Mouse (Mus musculus): Measurements from ENCODE around the gene Slc27a4. TPM values are rescaled to one million over a fixed set of nuclear protein-coding genes. Genes with fewer than 3 reads are reported as not detected.

Gene Slc27a4
- polyA plus RNA-seq, 1 experiment from 2014 or later, result 16.5 TPM

- Histone ChIP-seq H3K9me3 (ENCODE audit: low read length) (peaks cover 3% of the 10 kb centered on the region; the same call in 1 of the 2 replicates), H3K4me1 (ENCODE audit: insufficient read depth, low read length) (peaks cover 13% of the 10 kb centered on the region), H3K4me3 (ENCODE audit: low read length) (no peak overlapping the region), H3K27me3 (ENCODE audit: insufficient read depth, low read length) (no peaks in the 10 kb centered on the region), H3K9ac (replicated peaks; ENCODE audit: low read length) (no peak overlapping the region), H3K36me3 (ENCODE audit: insufficient read depth, low read length) (peaks cover 61% of the 10 kb centered on the region), H3K4me2 (replicated peaks; ENCODE audit: low read depth, low read length) (no peak overlapping the region), H3K27ac (ENCODE audit: low read length) (no peak overlapping the region)
- WGBS, result 72% methylated on average over 4 of the region's 4 CpGs
- ATAC-seq (ENCODE audit: low FRiP score, low TSS enrichment), result no peak
Observed at GRCm38 (mm10) chr2:29784290-29784689, 18.1 kb upstream of the Slc27a4 start.

DNA sequence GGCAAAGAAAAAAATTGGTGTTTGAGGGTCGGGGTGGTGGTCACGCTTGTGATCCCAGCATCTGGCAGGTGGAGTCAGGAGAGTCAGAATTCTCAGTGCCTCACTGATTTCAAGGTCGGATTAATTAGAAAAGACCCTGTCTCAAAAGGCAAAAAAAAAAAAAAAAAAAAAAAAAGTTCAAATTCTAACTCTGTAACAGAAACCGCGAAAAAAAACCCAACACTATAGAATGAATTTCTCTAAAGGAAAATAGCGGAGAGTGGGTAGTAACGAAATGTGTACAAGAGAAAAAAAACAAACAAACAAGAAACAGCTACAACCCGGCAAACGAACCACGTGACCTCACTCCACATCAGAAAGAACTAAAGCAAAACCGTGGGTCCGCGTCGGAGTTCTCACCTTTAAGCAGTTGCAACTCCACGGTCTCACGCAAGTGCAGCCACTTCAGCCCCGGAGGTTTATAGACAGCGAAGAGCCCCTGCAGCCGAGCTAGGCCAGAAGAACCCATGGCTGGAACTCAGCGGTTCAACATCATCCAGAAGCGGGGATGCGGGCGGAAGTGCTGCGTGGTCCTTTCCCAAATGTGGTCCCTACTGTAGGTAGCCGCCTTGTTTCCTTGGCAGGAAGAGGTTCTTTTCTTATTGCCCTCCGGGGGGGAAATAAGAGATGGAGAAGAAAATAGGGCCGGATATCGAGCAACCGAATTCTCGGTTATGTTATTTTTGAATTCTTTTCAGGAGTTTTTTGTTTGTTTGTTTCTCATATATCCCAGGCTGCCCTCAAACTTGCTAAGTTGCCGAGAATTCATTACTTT lies 15.1 kb upstream of the Slc27a4 start, which contains the start of gene Coq4:
Coq4 (plus strand) TSS at position 390 of the 814 bp plus-strand sequence.
- peak within 1 kb of the TSS; percentile 82 for H3K27ac ChIP-seq (ENCODE audit: low read length)
- H3K36me3 ChIP-seq (ENCODE audit: insufficient read depth, low read length), result peaks cover 50% of the 10 kb centered on the region
- peak within 1 kb of the TSS; percentile 88 for H3K9ac ChIP-seq (replicated peaks; ENCODE audit: low read length)
- no peaks in the 10 kb centered on the region for H3K9me3 ChIP-seq (ENCODE audit: low read length)
- ATAC-seq (ENCODE audit: low FRiP score, low TSS enrichment), result peak; percentile 92
- peaks cover 13% of the 10 kb centered on the region for H3K4me1 ChIP-seq (ENCODE audit: insufficient read depth, low read length)
- H3K27me3 ChIP-seq (ENCODE audit: insufficient read depth, low read length), result no peaks in the 10 kb centered on the region
- peak within 1 kb of the TSS; percentile 93 for H3K4me3 ChIP-seq (ENCODE audit: low read length)
- 2% methylated on average over 31 of the region's 31 CpGs for WGBS
- H3K4me2 ChIP-seq (replicated peaks; ENCODE audit: low read depth, low read length), result peak within 1 kb of the TSS; percentile 79

GRCm38 (mm10) chr2:29787937-29788681 lies 14.3 kb upstream of the Slc27a4 start, which contains the start of gene Trub2:
Gene Trub2 (minus strand): TSS chr2:29788502.
- no peaks in the 10 kb centered on the region for H3K9me3 ChIP-seq (ENCODE audit: low read length)
- peak within 1 kb of the TSS; percentile 82 for H3K27ac ChIP-seq (ENCODE audit: low read length)
- peak; percentile 90 for ATAC-seq (ENCODE audit: low FRiP score, low TSS enrichment)
- peaks cover 13% of the 10 kb centered on the region for H3K4me1 ChIP-seq (ENCODE audit: insufficient read depth, low read length)
- 1% methylated on average over 45 of the region's 45 CpGs for WGBS
- peak within 1 kb of the TSS; percentile 88 for H3K9ac ChIP-seq (replicated peaks; ENCODE audit: low read length)
- H3K27me3 ChIP-seq (ENCODE audit: insufficient read depth, low read length), result no peaks in the 10 kb centered on the region
- peaks cover 50% of the 10 kb centered on the region for H3K36me3 ChIP-seq (ENCODE audit: insufficient read depth, low read length)
- H3K4me2 ChIP-seq (replicated peaks; ENCODE audit: low read depth, low read length), result peak within 1 kb of the TSS; percentile 79
- peak within 1 kb of the TSS; percentile 93 for H3K4me3 ChIP-seq (ENCODE audit: low read length)

DNA sequence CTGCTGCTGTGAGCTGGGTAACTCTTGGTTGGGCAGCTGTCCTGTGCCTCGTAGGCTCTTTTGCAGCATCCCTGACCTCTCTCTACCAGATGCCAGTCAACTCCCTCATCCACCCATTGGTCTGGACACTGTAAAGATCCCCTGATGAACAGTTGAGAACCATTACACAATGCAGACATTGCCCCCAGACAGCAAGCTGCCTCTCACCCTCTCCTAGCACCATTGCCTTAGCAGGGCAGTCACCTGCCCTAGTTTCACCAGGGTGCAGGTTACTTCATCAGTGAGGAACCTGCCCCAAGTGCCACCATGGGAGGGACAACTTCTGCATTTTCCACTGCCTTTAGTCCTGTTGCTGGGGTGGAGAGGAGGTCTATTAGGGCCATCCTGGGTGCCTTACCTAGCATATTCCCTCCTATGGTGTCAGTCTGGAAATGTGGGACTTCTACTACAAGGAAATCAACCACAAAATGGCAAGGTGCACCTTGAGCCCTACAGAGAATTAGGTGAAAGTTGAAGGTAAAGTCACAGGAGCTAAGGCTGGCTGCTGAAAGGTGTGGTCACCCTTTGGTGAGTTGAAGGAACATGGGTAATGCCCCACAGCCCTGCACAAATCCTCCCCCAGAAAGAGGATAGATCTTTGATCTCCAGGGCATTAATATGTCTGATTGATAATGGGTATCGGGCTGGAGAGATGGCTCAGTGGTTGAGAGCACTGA lies 9.5 kb upstream of the Slc27a4 start:
- H3K27ac ChIP-seq (ENCODE audit: low read length), result no peak overlapping the region
- no peak for ATAC-seq (ENCODE audit: low FRiP score, low TSS enrichment)
- WGBS, result 91% methylated on average over 2 of the region's 2 CpGs

DNA sequence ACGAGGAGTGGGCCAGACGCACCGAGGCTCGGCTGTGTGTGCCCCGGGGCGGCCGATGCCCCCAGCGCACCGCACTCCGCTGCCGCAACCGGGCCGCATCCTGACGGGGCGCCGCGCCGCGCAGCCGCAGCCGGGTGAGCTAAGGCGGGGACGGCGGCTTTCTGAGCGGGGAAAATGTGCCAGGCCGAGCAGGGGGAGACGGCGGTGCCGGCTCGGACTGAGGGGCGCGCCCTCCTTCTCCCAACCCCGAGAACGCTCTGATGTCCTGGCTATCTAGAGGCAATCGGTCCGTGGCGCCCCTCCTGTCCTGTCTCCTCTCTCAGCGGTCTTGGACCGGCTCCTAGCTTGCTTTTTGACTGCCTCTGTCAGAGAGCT lies 380 bp downstream of the Slc27a4 start:
- ATAC-seq (ENCODE audit: low FRiP score, low TSS enrichment), result no peak; the same call in none of the 2 replicates
- WGBS, result 0% methylated on average over 39 of the region's 39 CpGs

More for the DNA sequence above, 9.5 kb upstream of the Slc27a4 start:
- H3K4me1 ChIP-seq (ENCODE audit: insufficient read depth, low read length), result peaks cover 6% of the 10 kb centered on the region; the same call in 1 of the 2 replicates
- H3K27me3 ChIP-seq (ENCODE audit: insufficient read depth, low read length), result no peaks in the 10 kb centered on the region
- no peaks in the 10 kb centered on the region for H3K9me3 ChIP-seq (ENCODE audit: low read length)
- no peak overlapping the region for H3K4me3 ChIP-seq (ENCODE audit: low read length)
- H3K9ac ChIP-seq (replicated peaks; ENCODE audit: low read length), result no peak overlapping the region
- H3K36me3 ChIP-seq (ENCODE audit: insufficient read depth, low read length), result peaks cover 35% of the 10 kb centered on the region
- no peak overlapping the region for H3K4me2 ChIP-seq (replicated peaks; ENCODE audit: low read depth, low read length)

GRCm38 (mm10) chr2:29803400-29803831 lies 982 bp downstream of the Slc27a4 start:
- peak overlapping the region; percentile 43; the same call in 1 of the 2 replicates for H3K27ac ChIP-seq (ENCODE audit: low read length)
- H3K4me2 ChIP-seq (replicated peaks; ENCODE audit: low read depth, low read length), result peak overlapping the region; percentile 91
- no peaks in the 10 kb centered on the region for H3K9me3 ChIP-seq (ENCODE audit: low read length)
- no peaks in the 10 kb centered on the region for H3K27me3 ChIP-seq (ENCODE audit: insufficient read depth, low read length)
- H3K4me1 ChIP-seq (ENCODE audit: insufficient read depth, low read length), result peaks cover 7% of the 10 kb centered on the region
- peak overlapping the region; percentile 89 for H3K4me3 ChIP-seq (ENCODE audit: low read length)
- H3K9ac ChIP-seq (replicated peaks; ENCODE audit: low read length), result peak overlapping the region; percentile 87
- 20% methylated on average over 6 of the region's 6 CpGs for WGBS
- ATAC-seq (ENCODE audit: low FRiP score, low TSS enrichment), result peak; percentile 52; the same call in 1 of the 2 replicates
- peaks cover 27% of the 10 kb centered on the region for H3K36me3 ChIP-seq (ENCODE audit: insufficient read depth, low read length)

More for the DNA sequence above, 380 bp downstream of the Slc27a4 start:
- Histone ChIP-seq H3K4me3 (ENCODE audit: low read length) (peak overlapping the region; percentile 89), H3K27ac (ENCODE audit: low read length) (peak overlapping the region; percentile 43; the same call in 1 of the 2 replicates), H3K9ac (replicated peaks; ENCODE audit: low read length) (peak overlapping the region; percentile 87), H3K27me3 (ENCODE audit: insufficient read depth, low read length) (no peaks in the 10 kb centered on the region), H3K4me1 (ENCODE audit: insufficient read depth, low read length) (peaks cover 7% of the 10 kb centered on the region), H3K9me3 (ENCODE audit: low read length) (no peaks in the 10 kb centered on the region), H3K36me3 (ENCODE audit: insufficient read depth, low read length) (peaks cover 21% of the 10 kb centered on the region), H3K4me2 (replicated peaks; ENCODE audit: low read depth, low read length) (peak overlapping the region; percentile 91)

DNA sequence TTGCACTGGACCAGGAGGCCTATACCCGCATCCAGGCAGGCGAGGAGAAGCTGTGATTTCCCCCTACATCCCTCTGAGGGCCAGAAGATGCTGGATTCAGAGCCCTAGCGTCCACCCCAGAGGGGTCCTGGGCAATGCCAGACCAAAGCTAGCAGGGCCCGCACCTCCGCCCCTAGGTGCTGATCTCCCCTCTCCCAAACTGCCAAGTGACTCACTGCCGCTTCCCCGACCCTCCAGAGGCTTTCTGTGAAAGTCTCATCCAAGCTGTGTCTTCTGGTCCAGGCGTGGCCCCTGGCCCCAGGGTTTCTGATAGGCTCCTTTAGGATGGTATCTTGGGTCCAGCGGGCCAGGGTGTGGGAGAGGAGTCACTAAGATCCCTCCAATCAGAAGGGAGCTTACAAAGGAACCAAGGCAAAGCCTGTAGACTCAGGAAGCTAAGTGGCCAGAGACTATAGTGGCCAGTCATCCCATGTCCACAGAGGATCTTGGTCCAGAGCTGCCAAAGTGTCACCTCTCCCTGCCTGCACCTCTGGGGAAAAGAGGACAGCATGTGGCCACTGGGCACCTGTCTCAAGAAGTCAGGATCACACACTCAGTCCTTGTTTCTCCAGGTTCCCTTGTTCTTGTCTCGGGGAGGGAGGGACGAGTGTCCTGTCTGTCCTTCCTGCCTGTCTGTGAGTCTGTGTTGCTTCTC lies 13.4 kb downstream of the Slc27a4 start:
- 78% methylated on average over 11 of the region's 11 CpGs for WGBS
- Histone ChIP-seq H3K4me1 (ENCODE audit: insufficient read depth, low read length) (peaks cover 27% of the 10 kb centered on the region), H3K27me3 (ENCODE audit: insufficient read depth, low read length) (no peaks in the 10 kb centered on the region), H3K4me2 (replicated peaks; ENCODE audit: low read depth, low read length) (no peak overlapping the region), H3K27ac (ENCODE audit: low read length) (no peak overlapping the region), H3K9me3 (ENCODE audit: low read length) (no peaks in the 10 kb centered on the region), H3K36me3 (ENCODE audit: insufficient read depth, low read length) (peaks cover 39% of the 10 kb centered on the region), H3K9ac (replicated peaks; ENCODE audit: low read length) (no peak overlapping the region), H3K4me3 (ENCODE audit: low read length) (no peak overlapping the region)
- ATAC-seq (ENCODE audit: low FRiP score, low TSS enrichment), result no peak

DNA sequence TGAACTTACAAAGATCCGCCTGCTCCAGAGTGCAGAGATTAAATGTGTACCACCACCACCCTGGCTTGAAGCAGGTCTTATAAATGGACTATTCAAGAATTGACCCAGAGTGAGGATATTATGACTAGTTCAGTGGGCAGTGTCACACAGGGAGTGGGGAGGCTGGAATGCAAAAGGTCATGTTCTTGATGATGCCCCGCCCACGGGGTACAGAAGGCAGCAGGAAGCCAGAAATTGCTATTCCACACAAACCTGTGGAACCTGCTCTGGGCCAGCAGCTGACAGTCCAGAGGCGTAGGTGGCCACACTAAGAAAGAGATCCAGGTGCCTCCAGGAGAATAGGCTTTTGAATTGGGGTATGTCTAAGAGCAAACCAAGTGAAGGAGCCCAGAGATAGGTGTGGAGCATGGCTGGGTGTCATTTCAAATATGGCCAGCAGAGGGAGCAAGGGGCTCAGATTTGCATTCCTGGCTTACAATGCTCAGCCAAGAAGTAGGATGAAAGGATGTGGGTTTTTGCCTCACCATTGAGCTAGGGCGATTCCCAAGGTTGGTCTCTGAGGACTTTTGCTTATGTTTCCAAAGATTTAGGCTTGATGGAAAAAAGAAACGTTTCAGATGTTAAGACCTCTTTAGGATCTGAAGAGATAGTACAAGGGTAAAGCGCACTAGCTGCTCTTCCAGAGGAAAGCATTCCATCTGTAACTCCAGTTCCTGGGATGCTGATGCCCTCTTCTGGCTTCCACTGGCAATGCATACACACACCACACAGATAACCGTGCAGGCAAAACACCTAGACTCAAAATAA lies 15.2 kb downstream of the Slc27a4 start:
- 32% methylated on average over 8 of the region's 8 CpGs for WGBS
- Histone ChIP-seq H3K27me3 (ENCODE audit: insufficient read depth, low read length) (no peaks in the 10 kb centered on the region), H3K4me1 (ENCODE audit: insufficient read depth, low read length) (peaks cover 36% of the 10 kb centered on the region), H3K27ac (ENCODE audit: low read length) (0 out of 2 replicates have a peak overlapping the region, but pooled peaks have one; percentile 10), H3K36me3 (ENCODE audit: insufficient read depth, low read length) (peaks cover 23% of the 10 kb centered on the region), H3K4me2 (replicated peaks; ENCODE audit: low read depth, low read length) (peak overlapping the region; percentile 32; the same call in 1 of the 2 replicates), H3K4me3 (ENCODE audit: low read length) (no peak overlapping the region), H3K9me3 (ENCODE audit: low read length) (no peaks in the 10 kb centered on the region), H3K9ac (replicated peaks; ENCODE audit: low read length) (no peak overlapping the region)
- 0 out of 2 replicates have a peak, but pooled peaks have one; percentile 17 for ATAC-seq (ENCODE audit: low FRiP score, low TSS enrichment)

All from kidney, embryonic 16.5 days (tissue).